Mouse (Mus musculus) yolk sac, embryonic 10.5 days (tissue): ENCODE results near the gene Irx6.

Experiments
- DNase-seq: peaks from one replicate; pipeline ENCODE4 v3.0.0-alpha.2; 2017; ENCODE audit warnings: low spot score

Irx6 gene

GRCm38 (mm10) chr8:92674244-92675128, at the start of gene Irx6:
Gene Irx6, plus strand, starts transcription at chr8:92674288.
- DNase-seq: no peak

GRCm38 (mm10) chr8:92628711-92629650, 45.1 kb upstream of the Irx6 start:
- no peak for DNase-seq

GRCm38 (mm10) chr8:92633199-92633598, 40.9 kb upstream of the Irx6 start:
- no peak for DNase-seq

GRCm38 (mm10) chr8:92640820-92641219, 33.3 kb upstream of the Irx6 start:
- no peak for DNase-seq

GRCm38 (mm10) chr8:92646637-92647036, 27.5 kb upstream of the Irx6 start:
- peak; percentile 8 for DNase-seq

GRCm38 (mm10) chr8:92664207-92664606, 9.9 kb upstream of the Irx6 start:
- no peak for DNase-seq

GRCm38 (mm10) chr8:92670236-92670635, 3.9 kb upstream of the Irx6 start:
- no peak for DNase-seq

GRCm38 (mm10) chr8:92670656-92671195, 3.4 kb upstream of the Irx6 start:
- no peak for DNase-seq

GRCm38 (mm10) chr8:92671892-92672291, 2.2 kb upstream of the Irx6 start:
- DNase-seq: no peak

- DNase-seq: no peak
Observed at GRCm38 (mm10) chr8:92673101-92673500, 987 bp upstream of the Irx6 start.

GRCm38 (mm10) chr8:92673555-92674243, 389 bp upstream of the Irx6 start:
- peak; percentile 11 for DNase-seq

GRCm38 (mm10) chr8:92678407-92678806, 4.3 kb downstream of the Irx6 start:
- peak; percentile 7 for DNase-seq

GRCm38 (mm10) chr8:92697361-92697760, 23.3 kb downstream of the Irx6 start:
- DNase-seq: no peak

GRCm38 (mm10) chr8:92698411-92698810, 24.3 kb downstream of the Irx6 start:
- no peak for DNase-seq

- no peak for DNase-seq
Observed at GRCm38 (mm10) chr8:92699922-92700540, 25.9 kb downstream of the Irx6 start.

- DNase-seq: no peak
Observed at GRCm38 (mm10) chr8:92703375-92703774, 29.3 kb downstream of the Irx6 start.

GRCm38 (mm10) chr8:92706311-92706710, 32.2 kb downstream of the Irx6 start:
- DNase-seq: no peak

GRCm38 (mm10) chr8:92713286-92713685, 39.2 kb downstream of the Irx6 start:
- no peak for DNase-seq

GRCm38 (mm10) chr8:92717418-92717817, 43.3 kb downstream of the Irx6 start:
- DNase-seq: no peak

- no peak for DNase-seq
Observed at GRCm38 (mm10) chr8:92718057-92718456, 44.0 kb downstream of the Irx6 start.

GRCm38 (mm10) chr8:92721266-92721935, 47.3 kb downstream of the Irx6 start:
- peak; percentile 29 for DNase-seq
